Mouse (Mus musculus) midbrain, embryonic 10.5 days (tissue): ENCODE measurements around the gene Zbtb48. TPM values are rescaled to one million over a fixed set of nuclear protein-coding genes. Genes with fewer than 3 reads are reported as not detected.
A peak's percentile ranks its signal among the peaks of the same experiment; 100 is the strongest.

Experiments used
- DNase-seq: peaks from one replicate; pipeline ENCODE4 v3.0.0-alpha.2; 2017; ENCODE audit warnings: low spot score
- H3K27ac ChIP-seq: fragments of 300-500 bp; sonication (generic); replicated peaks from 2 replicates; pipeline ENCODE4 v1.5.1; 2016; ENCODE audit warnings: mild to moderate bottlenecking
- H3K27me3 ChIP-seq: fragments of 300-500 bp; sonication (generic); 2 replicates; pipeline ENCODE4 v1.6.1; 2016; ENCODE audit warnings: low read depth, mild to moderate bottlenecking; ENCODE audit not compliant: poor library complexity, severe bottlenecking
- H3K36me3 ChIP-seq: fragments of 300-500 bp; sonication (generic); 2 replicates; pipeline ENCODE4 v1.6.1; 2016; ENCODE audit warnings: mild to moderate bottlenecking, moderate library complexity
- H3K4me1 ChIP-seq: fragments of 300-500 bp; sonication (generic); 2 replicates; pipeline ENCODE4 v1.6.1; 2016
- H3K4me3 ChIP-seq: fragments of 300-500 bp; sonication (generic); 2 replicates; pipeline ENCODE4 v1.5.1; 2016; ENCODE audit warnings: mild to moderate bottlenecking, moderate library complexity
- H3K9me3 ChIP-seq: fragments of 300-500 bp; sonication (generic); replicated peaks from 2 replicates; pipeline ENCODE4 v1.6.1; 2016; ENCODE audit warnings: mild to moderate bottlenecking
- WGBS: fragments of 180-500 bp; shearing (Covaris S2); methylation state at CpG from one replicate; pipeline ENCODE4 v1.1.7; 2016; 5-methylcytosine and 5-hydroxymethylcytosine counted together
- polyA plus RNA-seq: library from polyadenylated mRNA; unstranded; fragments of >200 nt; fragmentation: Nextera tagmentation; extraction: Ambion mirVana; gene quantifications from 2 replicates; pipeline ENCODE4 v1.2.1, GENCODE M21; 2016

Gene Zbtb48
- polyA plus RNA-seq, 1 experiment from 2014 or later, result 18.7 TPM

- peaks cover 97% of the 10 kb centered on the region for H3K36me3 ChIP-seq
- 52% methylated on average over 10 of the region's 10 CpGs for WGBS
- H3K4me1 ChIP-seq, result peaks cover 6% of the 10 kb centered on the region
- H3K27ac ChIP-seq, result no peak overlapping the region
- peak; percentile 81 for DNase-seq
- H3K4me3 ChIP-seq, result no peak overlapping the region
- H3K27me3 ChIP-seq, result no peaks in the 10 kb centered on the region
- no peaks in the 10 kb centered on the region; the same call in 1 of the 2 replicates for H3K9me3 ChIP-seq
Measured at GRCm38 (mm10) chr4:151977748-151978147, 49.7 kb downstream of the Zbtb48 start.

GRCm38 (mm10) chr4:151975441-151975840 is 52.0 kb downstream of the Zbtb48 start:
- no peak for DNase-seq
- H3K27me3 ChIP-seq, result no peaks in the 10 kb centered on the region
- no peak overlapping the region for H3K27ac ChIP-seq
- H3K9me3 ChIP-seq, result no peaks in the 10 kb centered on the region; the same call in 1 of the 2 replicates
- H3K4me3 ChIP-seq, result no peak overlapping the region
- no peaks in the 10 kb centered on the region for H3K4me1 ChIP-seq
- WGBS, result 92% methylated on average over 3 of the region's 3 CpGs
- H3K36me3 ChIP-seq, result peaks cover 95% of the 10 kb centered on the region

GRCm38 (mm10) chr4:151972221-151972967 is 55.1 kb downstream of the Zbtb48 start:
- peak; percentile 38 for DNase-seq
- WGBS, result 75% methylated on average over 10 of the region's 10 CpGs
- Histone ChIP-seq H3K27me3 (no peaks in the 10 kb centered on the region), H3K4me1 (no peaks in the 10 kb centered on the region), H3K36me3 (peaks cover 94% of the 10 kb centered on the region), H3K27ac (no peak overlapping the region), H3K9me3 (no peaks in the 10 kb centered on the region; the same call in 1 of the 2 replicates), H3K4me3 (no peak overlapping the region)

Other genes with a start within 250 kb of the Zbtb48 start
- gene Camta1, start 165.8 kb downstream of the Zbtb48 start, polyA plus RNA-seq, result 137 and 141 TPM in 2 replicates
- gene Dnajc11, start 94.0 kb downstream of the Zbtb48 start, polyA plus RNA-seq, result 107 and 108 TPM in 2 replicates
- gene Thap3, start 38.7 kb downstream of the Zbtb48 start, polyA plus RNA-seq, result 32.1 and 36.2 TPM in 2 replicates
- gene Phf13, start 31.4 kb downstream of the Zbtb48 start, polyA plus RNA-seq, result 23.9 and 30.4 TPM in 2 replicates
- 6.9 and 8.5 TPM in 2 replicates for gene Klhl21, start 18.9 kb downstream of the Zbtb48 start, polyA plus RNA-seq
- gene Tas1r1, start 10.9 kb upstream of the Zbtb48 start, polyA plus RNA-seq, result 0.73 and 0.75 TPM in 2 replicates
- 35.3 and 35.7 TPM in 2 replicates for gene Nol9, start 11.7 kb upstream of the Zbtb48 start, polyA plus RNA-seq
- gene Plekhg5, start 44.8 kb upstream of the Zbtb48 start, polyA plus RNA-seq, result 8.1 and 9.5 TPM in 2 replicates
- 0.47 and 1.0 TPM in 2 replicates for gene Tnfrsf25, start 88.3 kb upstream of the Zbtb48 start, polyA plus RNA-seq
- gene Espn, start 124.7 kb upstream of the Zbtb48 start, polyA plus RNA-seq, result 0.94 and 1.4 TPM in 2 replicates
- 0.79 and 1.3 TPM in 2 replicates for gene Hes2, start 131.2 kb upstream of the Zbtb48 start, polyA plus RNA-seq
- gene Acot7, start 150.5 kb upstream of the Zbtb48 start, polyA plus RNA-seq, result 85.7 and 99.7 TPM in 2 replicates
- 7.0 and 7.7 TPM in 2 replicates for gene Gpr153, start 246.6 kb upstream of the Zbtb48 start, polyA plus RNA-seq